Mouse (Mus musculus) MEL (cell line): ENCODE results near the gene Tmem186.

Experiments
- CHD2 ChIP-seq: IDR thresholded peaks from 2 replicates; pipeline ENCODE4 v1.6.1; 2011; ENCODE audit warnings: low read length, improper control_type of control experiment
- CTCF ChIP-seq, 3 experiments: IDR thresholded peaks in 2 of 3; conservative IDR thresholded peaks in 1 of 3; 2 replicates each; pipeline ENCODE4 v1.5.1; 2011 to 2012; ENCODE audit warnings: low read length in 3 of 3, low read depth in 2 of 3, mild to moderate bottlenecking in 2 of 3, improper control_type of control experiment in 1 of 3, inconsistent platforms in 1 of 3, mixed read lengths in 1 of 3, moderate library complexity in 1 of 3; ENCODE audit not compliant: control insufficient read depth in 1 of 3, insufficient read depth in 1 of 3, poor library complexity in 1 of 3, severe bottlenecking in 1 of 3
- EP300 ChIP-seq, 2 experiments: IDR thresholded peaks; 2 replicates each; pipeline ENCODE4 v1.6.1; 2011; ENCODE audit warnings: improper control_type of control experiment in 2 of 2, low read length in 2 of 2, low read depth in 1 of 2, mild to moderate bottlenecking in 1 of 2
- GABPA ChIP-seq: IDR thresholded peaks from 2 replicates; pipeline ENCODE4 v1.6.1; 2012; ENCODE audit warnings: low read depth, mild to moderate bottlenecking, inconsistent platforms, low read length, improper control_type of control experiment, moderate library complexity
- GATA1 ChIP-seq: IDR thresholded peaks from 2 replicates; pipeline ENCODE4 v1.6.1; 2011; ENCODE audit warnings: low read depth, low read length, improper control_type of control experiment
- MAFK ChIP-seq: IDR thresholded peaks from 2 replicates; pipeline ENCODE4 v1.6.1; 2011; ENCODE audit warnings: low read depth, mild to moderate bottlenecking, low read length, improper control_type of control experiment, borderline replicate concordance
- MXI1 ChIP-seq: IDR thresholded peaks from 2 replicates; pipeline ENCODE4 v1.6.1; 2011; ENCODE audit warnings: mild to moderate bottlenecking, low read depth, low read length, improper control_type of control experiment
- MYC ChIP-seq: IDR thresholded peaks from 2 replicates; pipeline ENCODE4 v1.6.1; 2011; ENCODE audit warnings: low read depth, mild to moderate bottlenecking, low read length, improper control_type of control experiment, moderate library complexity
- POLR2A ChIP-seq, 2 experiments: IDR thresholded peaks; 2 replicates each; pipeline ENCODE4 v1.6.1; 2011 to 2012; ENCODE audit warnings: low read length in 2 of 2, mild to moderate bottlenecking in 2 of 2, control low read depth in 1 of 2, improper control_type of control experiment in 1 of 2, low read depth in 1 of 2, moderate library complexity in 1 of 2; ENCODE audit not compliant: control insufficient read depth in 1 of 2, insufficient read depth in 1 of 2, poor library complexity in 1 of 2
- RCOR1 ChIP-seq: IDR thresholded peaks from 2 replicates; pipeline ENCODE4 v1.6.1; 2012; ENCODE audit warnings: low read depth, mild to moderate bottlenecking, inconsistent platforms, low read length, improper control_type of control experiment
- TAL1 ChIP-seq: IDR thresholded peaks from 2 replicates; pipeline ENCODE4 v1.6.1; 2012; ENCODE audit warnings: mild to moderate bottlenecking, inconsistent platforms, low read length, moderate library complexity, mixed read lengths
- USF2 ChIP-seq, 2 experiments: IDR thresholded peaks; 2 replicates each; pipeline ENCODE4 v1.6.1; 2011 to 2012; ENCODE audit warnings: improper control_type of control experiment in 2 of 2, low read length in 2 of 2, borderline replicate concordance in 1 of 2, inconsistent platforms in 1 of 2, low read depth in 1 of 2, mild to moderate bottlenecking in 1 of 2; ENCODE audit not compliant: insufficient read depth in 1 of 2
- ZC3H11A ChIP-seq: IDR thresholded peaks from 2 replicates; pipeline ENCODE4 v1.6.1; 2012; ENCODE audit warnings: low read depth, mild to moderate bottlenecking, inconsistent platforms, low read length, improper control_type of control experiment
- ZKSCAN1 ChIP-seq: IDR thresholded peaks from 2 replicates; pipeline ENCODE4 v1.6.1; 2012; ENCODE audit warnings: low read depth, mild to moderate bottlenecking, inconsistent platforms, low read length, improper control_type of control experiment, moderate library complexity

DNA sequence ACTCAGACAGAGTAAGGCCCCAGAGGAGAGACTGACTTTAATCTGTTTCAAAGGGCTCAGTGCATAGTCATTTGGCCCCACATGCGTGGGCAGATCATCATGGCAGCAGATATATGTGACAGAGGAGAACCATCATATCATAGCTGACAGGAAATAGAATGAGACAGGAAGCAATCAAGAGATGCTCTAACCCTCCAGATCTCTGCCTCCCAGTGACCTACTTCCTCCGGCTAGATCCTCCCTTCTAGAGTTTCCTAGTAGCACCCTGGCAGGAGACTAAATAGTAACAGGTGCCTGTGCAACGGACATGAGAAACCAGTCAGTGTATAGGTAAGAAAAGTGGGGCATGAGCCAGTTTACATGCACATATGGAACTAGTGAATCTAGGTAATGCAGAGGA, 27.1 kb downstream of the Tmem186 start:
- TF ChIP-seq GABPA: no peak
- no peak for TF ChIP-seq ZC3H11A
- no peak for TF ChIP-seq POLR2A (IDR thresholded peaks at IDR 0.05; ENCODE audit: control insufficient read depth in 1 of 2, insufficient read depth in 1 of 2, low read depth in 1 of 2, low read length in 2 of 2, poor library complexity in 1 of 2)
- no peak for TF ChIP-seq MAFK
- peak in 1 of 2 experiments; percentile 37; a peak in 1 of 4 replicates for TF ChIP-seq EP300 (IDR thresholded peaks at IDR 0.05; ENCODE audit: low read depth in 1 of 2, low read length in 2 of 2)
- TF ChIP-seq RCOR1: no peak
- no peak for TF ChIP-seq CTCF (IDR thresholded peaks at IDR 0.05 in 2 of 3, conservative IDR thresholded peaks at IDR 0.05 in 1 of 3; ENCODE audit: control insufficient read depth in 1 of 3, insufficient read depth in 1 of 3, low read depth in 2 of 3, low read length in 3 of 3, poor library complexity in 1 of 3, severe bottlenecking in 1 of 3)
- TF ChIP-seq MYC: no peak
- no peak for TF ChIP-seq ZKSCAN1
- TF ChIP-seq CHD2: no peak
- TF ChIP-seq TAL1: no peak
- no peak for TF ChIP-seq GATA1
- no peak for TF ChIP-seq USF2 (IDR thresholded peaks at IDR 0.05; ENCODE audit: borderline replicate concordance in 1 of 2, insufficient read depth in 1 of 2, low read depth in 1 of 2, low read length in 2 of 2)
- TF ChIP-seq MXI1: no peak
